Mouse (Mus musculus) testis, adult 2 months (tissue): ENCODE data around the gene Rbfox2.

Experiments used
- CTCF ChIP-seq: fragments of 200-500 bp; IDR thresholded peaks from 2 replicates; pipeline ENCODE4 v1.5.1; 2012; ENCODE audit warnings: low read depth, mild to moderate bottlenecking, inconsistent platforms, low read length, moderate library complexity; ENCODE audit not compliant: control insufficient read depth, insufficient read depth, insufficient replicate concordance
- POLR2A ChIP-seq: fragments of 200-500 bp; IDR thresholded peaks from 2 replicates; pipeline ENCODE4 v1.6.1; 2012; ENCODE audit warnings: low read depth, mild to moderate bottlenecking, inconsistent platforms, low read length, moderate library complexity; ENCODE audit not compliant: control insufficient read depth

- TF ChIP-seq POLR2A = no peak
- TF ChIP-seq CTCF = no peak
These were observed 271.2 kb downstream of the Rbfox2 start for GRCm38 (mm10) chr15:77035643-77036042.
